Mouse (Mus musculus): Measurements from ENCODE around the gene Cnot3.
"Not testable (repeated sequence)": the region's sequence is repeated elsewhere in the genome, so short reads cannot be mapped to it uniquely, and the experiment has no call there.

The Cnot3 gene

DNA sequence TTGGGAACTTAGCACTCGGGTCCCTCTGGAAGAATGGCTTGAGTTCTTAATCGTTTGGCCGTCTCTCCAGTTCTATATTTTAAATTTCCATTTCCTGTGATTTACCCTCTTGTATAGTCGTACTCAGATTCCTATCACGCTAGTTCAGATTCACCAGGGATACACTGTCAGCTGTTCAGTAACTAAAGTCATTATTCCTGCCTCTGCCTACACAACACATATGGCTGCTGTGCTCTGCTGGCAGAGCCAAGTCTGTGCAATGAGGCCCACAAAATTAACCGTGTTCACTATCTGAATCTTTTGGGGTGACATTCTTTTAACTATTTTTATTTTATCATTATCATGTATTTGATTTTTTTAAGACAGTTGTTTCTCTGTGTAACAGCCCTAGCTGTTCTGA lies 53.4 kb downstream of the Cnot3 start:
- no peak for DNase-seq (ENCODE audit: low spot score)

DNA sequence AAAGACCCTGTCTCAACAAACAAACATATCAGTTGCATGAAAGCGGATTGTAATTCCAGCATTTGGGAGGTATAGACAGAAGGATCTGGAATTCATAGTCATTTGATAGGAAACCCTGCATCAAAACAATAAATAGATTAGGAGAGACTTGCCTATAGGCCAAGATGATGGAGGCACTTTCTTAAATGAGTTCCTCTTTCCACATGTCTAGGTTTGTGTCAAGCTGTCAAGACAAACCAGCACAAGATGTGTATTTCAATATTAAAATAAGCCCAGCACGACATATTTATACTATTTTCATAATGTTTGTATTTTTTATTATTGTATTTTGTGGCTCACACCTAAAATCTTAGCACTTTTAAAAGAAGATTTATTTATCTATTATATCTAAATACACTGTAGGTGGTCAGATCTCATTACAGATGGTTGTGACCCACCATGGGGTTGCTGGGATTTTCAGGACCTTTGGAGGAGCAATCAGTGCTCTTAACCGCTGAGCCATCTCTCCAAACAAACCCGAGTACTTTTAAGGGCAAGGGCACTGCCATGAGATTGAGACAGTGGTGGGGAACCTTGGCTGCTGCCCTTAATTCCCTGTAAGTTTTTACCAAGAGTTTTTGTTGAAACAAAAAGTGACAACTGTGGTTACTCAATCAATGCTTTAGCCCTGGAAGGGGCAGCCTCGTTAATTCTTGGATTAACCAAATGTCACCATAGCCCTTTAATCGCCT lies 58.2 kb downstream of the Cnot3 start:
- no peak for DNase-seq (ENCODE audit: low spot score)

DNA sequence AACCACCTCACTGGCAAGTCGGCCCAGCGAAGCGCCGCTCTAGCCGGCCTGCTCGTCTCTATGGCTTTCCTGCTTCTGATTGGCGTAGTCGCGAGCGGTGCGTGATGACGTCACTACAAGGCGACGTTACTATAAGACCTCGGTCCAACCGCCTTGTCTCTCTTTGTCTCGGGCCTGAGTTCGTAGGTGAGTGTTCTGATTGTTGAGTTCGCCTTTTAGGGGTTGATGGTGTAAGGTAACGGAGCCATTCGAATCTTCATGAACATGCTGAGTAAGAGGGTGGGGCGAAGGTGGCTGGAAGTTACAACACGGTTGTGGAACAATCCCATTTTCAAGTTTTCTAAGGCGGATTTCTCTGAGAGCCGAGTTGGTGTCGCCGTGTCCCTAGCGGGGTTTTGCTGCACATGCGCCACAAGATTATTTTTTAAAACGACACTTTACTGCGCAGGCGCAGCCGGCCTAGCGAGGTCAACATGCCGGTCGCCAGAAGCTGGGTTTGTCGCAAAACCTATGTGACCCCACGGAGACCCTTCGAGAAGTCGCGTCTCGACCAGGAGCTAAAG lies 58.9 kb downstream of the Cnot3 start, which contains the start of gene Rps9:
TSS of gene Rps9 (plus strand) at position 115 of the 563 bp plus-strand sequence.
- DNase-seq (ENCODE audit: low spot score) = peak; percentile 93

DNA sequence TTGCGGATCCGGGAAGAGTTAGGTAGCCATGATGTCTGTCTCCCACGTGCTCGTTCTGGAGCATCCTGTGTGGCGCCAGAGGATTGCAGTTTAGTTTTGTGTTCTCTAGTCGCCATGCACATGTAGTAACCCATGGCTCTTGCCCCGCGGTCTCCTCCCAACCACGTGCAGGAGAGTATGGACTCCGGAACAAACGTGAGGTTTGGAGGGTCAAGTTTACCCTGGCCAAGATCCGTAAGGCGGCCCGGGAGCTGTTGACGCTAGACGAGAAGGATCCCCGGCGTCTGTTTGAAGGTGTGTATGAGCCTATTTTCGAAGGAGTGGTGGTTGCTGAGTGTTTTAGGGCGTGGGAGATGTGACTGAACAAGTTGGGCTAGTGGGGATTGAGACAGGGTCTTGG lies 59.4 kb downstream of the Cnot3 start:
- no peak for DNase-seq (ENCODE audit: low spot score)

DNA sequence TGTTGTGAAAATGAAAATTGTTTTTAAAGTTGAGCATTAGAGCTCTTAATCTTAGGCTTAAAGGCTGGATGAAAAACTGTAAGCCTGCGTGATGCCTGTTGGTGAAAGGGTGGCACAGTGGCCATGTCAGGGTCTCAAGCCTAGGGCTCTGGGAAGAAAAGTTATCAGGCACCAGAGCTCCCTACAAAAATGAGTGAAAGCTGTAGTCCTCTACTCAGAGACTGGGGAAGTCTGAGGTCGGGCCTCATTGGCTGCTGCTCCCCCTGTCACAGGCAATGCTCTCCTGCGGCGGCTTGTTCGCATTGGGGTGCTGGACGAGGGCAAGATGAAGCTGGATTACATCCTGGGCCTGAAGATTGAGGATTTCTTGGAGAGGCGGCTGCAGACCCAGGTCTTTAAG lies 60.4 kb downstream of the Cnot3 start:
- DNase-seq (ENCODE audit: low spot score) = not testable (repeated sequence)

DNA sequence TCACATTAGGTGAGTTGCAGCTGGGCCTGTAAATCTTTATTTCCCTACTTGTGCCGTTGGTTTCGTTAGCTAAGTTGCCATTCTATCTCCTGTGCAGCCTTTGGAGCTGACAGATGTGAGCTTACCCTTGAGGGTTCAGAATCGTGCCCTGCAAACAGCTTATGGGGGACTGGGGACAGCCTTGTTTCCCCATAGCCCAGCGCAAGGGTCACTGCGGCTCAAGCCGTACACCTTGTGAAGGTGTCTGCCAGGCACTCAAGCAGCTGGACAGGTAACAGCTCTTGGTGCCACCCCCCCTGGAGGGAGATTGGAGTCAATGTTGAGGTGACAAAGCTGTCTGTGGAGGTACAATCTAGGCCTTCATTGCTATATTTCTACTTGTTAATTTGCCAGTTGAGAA lies 60.8 kb downstream of the Cnot3 start:
- no peak for DNase-seq (ENCODE audit: low spot score)

DNA sequence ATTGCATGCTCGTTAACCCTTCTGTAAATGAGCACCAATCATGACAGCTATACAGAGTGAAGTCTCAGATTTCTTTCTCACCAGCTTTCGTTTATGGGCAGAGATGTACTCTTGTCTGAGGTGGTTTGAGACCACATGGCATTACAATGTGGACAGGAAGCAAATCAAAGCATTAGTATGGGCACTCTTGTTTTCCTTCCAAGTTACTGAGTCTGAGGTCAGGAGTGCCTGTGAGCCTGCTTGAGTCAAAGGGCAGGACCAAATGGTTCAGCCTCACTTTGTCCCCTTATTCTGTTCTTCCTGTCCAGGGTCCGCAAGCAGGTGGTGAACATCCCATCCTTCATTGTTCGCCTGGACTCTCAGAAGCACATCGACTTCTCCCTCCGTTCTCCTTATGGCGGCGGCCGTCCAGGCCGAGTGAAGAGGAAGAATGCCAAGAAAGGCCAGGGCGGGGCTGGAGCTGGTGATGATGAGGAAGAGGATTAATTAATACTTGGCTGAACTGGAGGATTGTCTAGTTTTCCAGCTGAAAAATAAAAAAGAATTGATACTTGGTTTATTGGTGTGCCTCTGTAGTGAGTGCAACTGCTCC lies 61.4 kb downstream of the Cnot3 start:
- no peak for DNase-seq (ENCODE audit: low spot score)

DNA sequence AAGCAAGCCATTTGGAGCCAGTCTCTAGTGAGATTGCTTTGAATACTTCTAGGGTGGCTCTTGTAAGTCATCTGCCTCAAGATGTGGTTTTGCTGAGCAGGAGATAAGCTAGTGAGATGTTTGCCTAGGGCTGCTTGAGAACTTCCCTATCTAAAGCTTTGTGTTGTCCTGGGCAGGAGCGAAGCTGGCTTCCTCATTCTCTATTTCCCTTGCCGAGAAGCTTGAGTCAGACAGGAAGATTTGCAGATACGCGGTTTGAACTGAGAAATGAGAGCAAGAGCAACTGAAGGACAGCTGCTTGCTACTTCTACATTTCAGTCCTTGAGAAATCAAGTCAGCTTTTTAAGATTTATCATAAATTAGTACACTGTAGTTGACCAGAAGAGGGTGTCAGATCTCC lies 62.0 kb downstream of the Cnot3 start:
- DNase-seq (ENCODE audit: low spot score) = no peak

DNA sequence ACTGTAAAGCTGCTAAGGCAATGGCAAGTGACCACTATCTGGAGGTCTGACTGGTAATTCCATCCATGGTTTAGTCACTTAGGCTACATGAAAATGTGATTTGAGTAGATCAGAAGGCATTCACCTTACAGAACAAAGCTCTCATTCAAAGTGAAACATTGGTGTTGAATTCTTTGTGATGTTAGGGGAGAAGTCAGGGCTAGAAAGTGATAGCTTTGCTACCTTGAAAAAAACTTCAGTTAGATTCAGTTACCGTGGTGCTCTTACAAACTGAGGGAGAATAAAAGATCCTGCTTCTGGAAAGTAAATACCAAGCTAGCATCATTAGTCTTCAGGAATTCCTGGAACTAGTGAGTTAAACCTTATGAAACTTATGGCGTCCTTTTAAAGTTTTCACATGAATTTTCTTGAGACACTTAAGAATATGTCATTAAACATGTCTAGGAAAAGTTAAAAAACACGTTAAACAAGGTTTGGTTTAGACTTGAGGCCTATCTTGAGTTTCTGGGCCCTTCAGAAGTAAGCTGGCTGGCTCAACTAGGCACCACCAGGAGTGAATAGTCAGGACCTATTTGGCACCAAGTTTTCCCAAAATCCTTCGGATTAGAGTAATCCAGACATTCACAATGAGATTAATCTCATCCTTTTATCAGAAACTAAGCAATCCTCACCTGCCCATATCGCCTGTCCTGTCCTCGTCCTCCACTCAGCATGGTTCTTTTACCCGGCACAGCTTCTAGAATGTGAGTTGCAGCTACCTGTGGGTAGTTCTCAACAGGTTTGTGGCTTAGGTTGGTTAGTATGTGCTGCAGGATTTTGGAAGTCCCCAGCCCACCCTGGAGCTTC lies 62.7 kb downstream of the Cnot3 start:
- DNase-seq (ENCODE audit: low spot score) = no peak

DNA sequence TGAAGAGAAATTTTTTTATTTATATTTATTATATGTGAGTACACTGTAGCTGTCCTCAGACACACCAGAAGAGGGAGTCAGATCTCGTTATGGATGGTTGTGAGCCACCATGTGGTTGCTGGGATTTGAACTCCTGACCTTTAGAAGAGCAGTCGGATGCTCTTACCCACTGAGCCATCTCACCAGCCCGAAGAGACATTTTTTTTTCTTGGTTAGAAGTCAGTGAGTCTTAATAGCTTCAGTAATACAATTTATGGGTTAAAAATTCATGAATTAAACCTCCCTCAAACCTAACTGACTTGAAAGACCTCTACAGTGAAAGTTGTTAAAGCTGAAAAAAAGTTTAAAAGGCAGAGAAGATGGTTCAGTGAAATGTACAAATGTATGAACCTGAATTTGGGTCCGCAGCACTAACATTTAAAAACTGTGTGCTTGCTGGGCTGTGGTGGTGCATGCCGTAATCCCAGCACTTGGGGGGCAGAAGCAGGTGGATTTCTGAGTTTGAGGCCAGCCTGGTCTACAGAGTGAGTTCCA lies 63.4 kb downstream of the Cnot3 start:
- DNase-seq (ENCODE audit: low spot score) = not testable (repeated sequence)

DNA sequence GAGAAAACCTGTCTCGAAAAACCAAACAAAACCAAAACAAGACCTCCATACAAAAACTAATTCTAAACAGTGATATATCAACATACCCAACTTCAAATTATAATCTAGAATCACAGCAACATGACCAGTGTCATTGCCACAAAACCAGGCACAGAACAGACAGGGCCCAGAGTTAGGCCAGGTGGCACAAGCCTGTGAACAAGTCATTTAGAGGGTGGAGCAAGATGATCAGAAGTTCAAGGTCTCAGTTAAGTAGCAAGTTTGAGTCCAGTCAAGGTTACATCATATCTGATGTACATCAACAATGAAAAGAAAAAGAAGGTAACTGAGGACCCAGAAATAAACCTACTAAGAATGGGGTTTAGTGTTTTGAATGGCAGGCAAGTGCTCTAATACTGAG lies 63.9 kb downstream of the Cnot3 start:
- no peak for DNase-seq (ENCODE audit: low spot score)

All from MN1 (cell line).